Mouse (Mus musculus) adipocyte (in vitro differentiated cells): ENCODE data around the gene Esyt1.
A peak's percentile ranks its signal among the peaks of the same experiment; 100 is the strongest.
"Not testable (repeated sequence)": the region's sequence is repeated elsewhere in the genome, so short reads cannot be mapped to it uniquely, and the experiment has no call there.

Source experiments
- DNase-seq: peaks from one replicate; pipeline ENCODE4 v3.0.0-alpha.2; 2016; ENCODE audit warnings: low spot score

Gene Esyt1

GRCm38 (mm10) chr10:128538340-128538870 lies 12.7 kb upstream of the Esyt1 start:
- no peak for DNase-seq

GRCm38 (mm10) chr10:128536266-128536940 lies 10.7 kb upstream of the Esyt1 start:
- DNase-seq: peak; percentile 92

GRCm38 (mm10) chr10:128535624-128536265 lies 10.1 kb upstream of the Esyt1 start:
- DNase-seq: no peak

GRCm38 (mm10) chr10:128535206-128535605 lies 9.5 kb upstream of the Esyt1 start:
- no peak for DNase-seq

GRCm38 (mm10) chr10:128526366-128527356 lies 990 bp upstream of the Esyt1 start:
- no peak for DNase-seq

GRCm38 (mm10) chr10:128524732-128525662 lies 674 bp downstream of the Esyt1 start:
- peak; percentile 40 for DNase-seq

- DNase-seq: no peak
These were observed 1.4 kb downstream of the Esyt1 start for GRCm38 (mm10) chr10:128524111-128524731.

- no peak for DNase-seq
These were observed 3.3 kb downstream of the Esyt1 start for GRCm38 (mm10) chr10:128522351-128522750.

GRCm38 (mm10) chr10:128520591-128520990 lies 5.1 kb downstream of the Esyt1 start:
- DNase-seq: no peak

- DNase-seq: no peak
These were observed 6.8 kb downstream of the Esyt1 start for GRCm38 (mm10) chr10:128518833-128519232.

GRCm38 (mm10) chr10:128516677-128517076 lies 9.0 kb downstream of the Esyt1 start:
- DNase-seq: no peak

GRCm38 (mm10) chr10:128516029-128516428 lies 9.6 kb downstream of the Esyt1 start:
- no peak for DNase-seq

- DNase-seq: no peak
These were observed 10.6 kb downstream of the Esyt1 start for GRCm38 (mm10) chr10:128515044-128515443.

- no peak for DNase-seq
These were observed 13.9 kb downstream of the Esyt1 start for GRCm38 (mm10) chr10:128511761-128512160.

GRCm38 (mm10) chr10:128511189-128511588 lies 14.5 kb downstream of the Esyt1 start:
- DNase-seq: no peak

GRCm38 (mm10) chr10:128510301-128510700 lies 15.4 kb downstream of the Esyt1 start:
- peak; percentile 84 for DNase-seq

- DNase-seq: peak; percentile 48
These were observed 15.8 kb downstream of the Esyt1 start for GRCm38 (mm10) chr10:128509831-128510230.

- no peak for DNase-seq
These were observed 16.5 kb downstream of the Esyt1 start for GRCm38 (mm10) chr10:128509203-128509602.

- DNase-seq: peak; percentile 83
These were observed 17.4 kb downstream of the Esyt1 start for GRCm38 (mm10) chr10:128508260-128508659.

GRCm38 (mm10) chr10:128505974-128506373 lies 19.7 kb downstream of the Esyt1 start:
- DNase-seq: no peak

GRCm38 (mm10) chr10:128505371-128505667 lies 20.4 kb downstream of the Esyt1 start:
- not testable (repeated sequence) for DNase-seq
